Mouse (Mus musculus) E14TG2a.4 (cell line): ENCODE data around the gene Pgrmc2.

Experiments used
- CTCF ChIP-seq: conservative IDR thresholded peaks from 2 replicates; pipeline ENCODE4 v1.5.1; 2014; ENCODE audit warnings: low read length
- NANOG ChIP-seq: IDR thresholded peaks from 2 replicates; pipeline ENCODE4 v1.6.1; 2014; ENCODE audit warnings: borderline replicate concordance, low read length, mixed read lengths

DNA sequence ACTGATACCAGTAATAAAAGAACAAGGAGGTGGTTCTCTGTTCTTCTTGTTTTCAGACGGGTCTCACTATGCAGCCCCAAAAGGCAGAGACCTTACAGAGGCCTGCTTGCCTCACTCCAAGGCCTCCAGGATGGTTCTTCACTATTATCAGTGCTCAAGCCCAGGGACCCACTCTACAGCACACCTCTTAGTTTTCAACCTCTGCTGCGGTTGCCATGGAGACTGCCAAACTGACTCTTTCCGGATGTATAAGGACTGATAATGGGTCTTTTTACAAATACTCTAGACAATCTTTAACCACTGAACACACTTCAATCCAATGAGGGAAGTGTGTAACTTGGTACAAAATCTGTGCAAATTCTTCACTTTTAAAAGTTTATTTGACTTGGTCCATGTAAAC is 2.1 kb downstream of the Pgrmc2 start:
- TF ChIP-seq CTCF: no peak
- TF ChIP-seq NANOG: no peak
